Mouse (Mus musculus): Measurements from ENCODE around the gene 1700037H04Rik. TPM values are rescaled to one million over a fixed set of nuclear protein-coding genes. Genes with fewer than 3 reads are reported as not detected.

1700037H04Rik gene
- polyA plus RNA-seq, 1 experiment from 2014 or later = 119 TPM

GRCm38 (mm10) chr2:131140533-131140905, 19.4 kb downstream of the 1700037H04Rik start:
- Histone ChIP-seq H3K4me3 (no peak overlapping the region), H3K9me3 (no peaks in the 10 kb centered on the region), H3K27me3 (replicated peaks; ENCODE audit: low read depth, poor library complexity, severe bottlenecking) (no peaks in the 10 kb centered on the region), H3K4me1 (peaks cover 36% of the 10 kb centered on the region), H3K27ac (replicated peaks) (0 out of 2 replicates have a peak overlapping the region, but pooled peaks have one; percentile 55), H3K36me3 (replicated peaks) (peaks cover 93% of the 10 kb centered on the region)
- WGBS = 72% methylated on average over 5 of the region's 5 CpGs
- DNase-seq (ENCODE audit: low spot score) = no peak

GRCm38 (mm10) chr2:131139886-131140532, 19.9 kb downstream of the 1700037H04Rik start:
- WGBS = 57% methylated on average over 5 of the region's 5 CpGs
- H3K27me3 ChIP-seq (replicated peaks; ENCODE audit: low read depth, poor library complexity, severe bottlenecking) = no peaks in the 10 kb centered on the region
- peaks cover 42% of the 10 kb centered on the region for H3K4me1 ChIP-seq
- H3K9me3 ChIP-seq = no peaks in the 10 kb centered on the region
- 0 out of 2 replicates have a peak overlapping the region, but pooled peaks have one; percentile 55 for H3K27ac ChIP-seq (replicated peaks)
- DNase-seq (ENCODE audit: low spot score) = no peak
- H3K4me3 ChIP-seq = no peak overlapping the region
- peaks cover 93% of the 10 kb centered on the region for H3K36me3 ChIP-seq (replicated peaks)

DNA sequence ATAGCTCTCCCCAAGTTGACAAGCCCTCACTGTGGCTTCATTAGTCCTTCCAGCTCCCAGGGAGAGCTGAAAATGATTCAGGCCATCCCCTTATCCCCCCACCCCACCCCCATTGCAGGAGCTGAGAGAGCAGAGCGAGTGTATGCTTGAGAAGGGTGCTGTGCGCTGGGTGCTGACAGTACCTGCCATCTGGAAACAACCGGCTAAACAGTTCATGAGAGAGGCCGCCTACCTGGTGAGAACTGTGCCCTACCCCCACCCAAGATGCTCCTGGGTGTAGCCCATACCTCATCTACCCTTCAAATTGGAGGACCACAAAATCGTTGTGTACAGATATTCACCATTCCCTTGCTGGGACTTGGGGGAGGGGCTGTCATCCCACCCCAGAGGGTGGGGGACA, 20.6 kb downstream of the 1700037H04Rik start:
- WGBS = 87% methylated on average over 5 of the region's 5 CpGs
- no peaks in the 10 kb centered on the region for H3K27me3 ChIP-seq (replicated peaks; ENCODE audit: low read depth, poor library complexity, severe bottlenecking)
- no peaks in the 10 kb centered on the region for H3K9me3 ChIP-seq
- peaks cover 49% of the 10 kb centered on the region for H3K4me1 ChIP-seq
- no peak overlapping the region for H3K4me3 ChIP-seq
- H3K36me3 ChIP-seq (replicated peaks) = peaks cover 93% of the 10 kb centered on the region
- no peak overlapping the region for H3K27ac ChIP-seq (replicated peaks)
- no peak for DNase-seq (ENCODE audit: low spot score)

- peaks cover 54% of the 10 kb centered on the region for H3K4me1 ChIP-seq
- no peak for DNase-seq (ENCODE audit: low spot score)
- H3K36me3 ChIP-seq (replicated peaks) = peaks cover 93% of the 10 kb centered on the region
- no peaks in the 10 kb centered on the region for H3K27me3 ChIP-seq (replicated peaks; ENCODE audit: low read depth, poor library complexity, severe bottlenecking)
- no peaks in the 10 kb centered on the region for H3K9me3 ChIP-seq
- H3K4me3 ChIP-seq = no peak overlapping the region
- WGBS = 91% methylated on average over 7 of the region's 7 CpGs
- H3K27ac ChIP-seq (replicated peaks) = no peak overlapping the region
Observed at GRCm38 (mm10) chr2:131138760-131139159, 21.1 kb downstream of the 1700037H04Rik start.

GRCm38 (mm10) chr2:131138296-131138695, 21.6 kb downstream of the 1700037H04Rik start:
- Histone ChIP-seq H3K4me1 (peaks cover 54% of the 10 kb centered on the region), H3K36me3 (replicated peaks) (peaks cover 88% of the 10 kb centered on the region), H3K4me3 (no peak overlapping the region), H3K27ac (replicated peaks) (no peak overlapping the region), H3K27me3 (replicated peaks; ENCODE audit: low read depth, poor library complexity, severe bottlenecking) (no peaks in the 10 kb centered on the region), H3K9me3 (no peaks in the 10 kb centered on the region)
- no peak for DNase-seq (ENCODE audit: low spot score)
- 76% methylated on average over 4 of the region's 4 CpGs for WGBS

DNA sequence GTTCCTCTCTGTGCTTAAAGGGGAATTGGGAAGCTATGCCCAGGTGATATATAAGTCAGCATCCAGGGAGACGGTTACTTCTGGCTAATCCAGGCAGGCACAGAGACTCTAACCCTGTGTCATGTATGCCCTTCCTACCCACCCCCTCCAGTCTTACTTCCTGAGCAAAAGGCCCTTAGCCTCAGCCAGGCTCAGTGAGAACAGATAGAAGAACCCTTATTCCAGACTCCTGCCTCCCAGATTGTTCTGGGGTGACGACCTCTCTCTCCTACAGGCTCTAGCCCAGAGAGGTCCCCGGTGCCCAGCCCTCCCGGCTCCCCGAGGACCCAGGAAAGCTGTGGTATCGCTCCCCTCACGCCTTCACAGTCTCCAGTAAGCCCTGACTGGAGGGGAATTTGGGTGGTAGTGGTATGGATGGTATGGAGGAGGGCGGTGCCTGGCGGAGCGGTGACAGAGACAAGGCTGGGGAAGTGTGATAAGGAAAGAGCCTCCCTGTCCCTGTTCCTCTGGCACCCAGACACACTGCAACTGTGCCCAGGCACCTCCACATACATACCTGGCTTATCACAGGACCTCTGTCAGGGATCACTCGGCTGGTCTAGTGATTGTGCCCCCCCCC, 24.3 kb downstream of the 1700037H04Rik start:
- Histone ChIP-seq H3K4me3 (no peak overlapping the region), H3K9me3 (no peaks in the 10 kb centered on the region), H3K36me3 (replicated peaks) (peaks cover 71% of the 10 kb centered on the region), H3K27ac (replicated peaks) (peak overlapping the region; percentile 61), H3K4me1 (peaks cover 39% of the 10 kb centered on the region), H3K27me3 (replicated peaks; ENCODE audit: low read depth, poor library complexity, severe bottlenecking) (no peaks in the 10 kb centered on the region)
- WGBS = 72% methylated on average over 11 of the region's 11 CpGs
- no peak for DNase-seq (ENCODE audit: low spot score)

DNA sequence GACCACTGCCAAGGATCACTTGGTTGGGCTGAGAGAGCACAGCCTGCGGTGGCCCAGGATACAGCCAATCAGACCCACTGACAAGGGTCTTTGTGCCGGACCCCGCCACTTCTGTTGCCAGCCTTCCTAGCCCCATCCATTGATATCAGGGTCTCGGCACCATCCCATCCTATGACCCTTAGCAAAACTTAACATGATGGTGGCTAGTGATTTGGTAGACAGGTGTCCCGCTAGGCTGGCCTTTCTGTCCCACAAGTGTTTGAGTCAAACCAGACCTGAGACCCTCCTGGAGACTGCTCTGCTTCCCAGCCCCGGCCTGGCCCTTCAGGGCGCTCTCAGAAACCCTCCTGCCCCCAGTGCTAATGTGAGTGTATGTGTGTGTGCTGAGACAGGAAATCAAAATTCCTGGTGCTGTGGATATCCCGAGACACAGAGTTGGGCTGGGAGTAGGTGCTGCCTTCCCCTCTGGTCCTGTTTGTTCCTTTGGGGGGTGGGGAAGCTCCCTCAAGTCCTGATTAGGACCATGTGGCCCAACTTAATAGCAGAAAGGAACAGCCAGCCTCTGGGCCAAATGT, 25.0 kb downstream of the 1700037H04Rik start:
- Histone ChIP-seq H3K4me3 (no peak overlapping the region), H3K27me3 (replicated peaks; ENCODE audit: low read depth, poor library complexity, severe bottlenecking) (no peaks in the 10 kb centered on the region), H3K27ac (replicated peaks) (peak overlapping the region; percentile 61), H3K9me3 (no peaks in the 10 kb centered on the region), H3K4me1 (peaks cover 36% of the 10 kb centered on the region), H3K36me3 (replicated peaks) (peaks cover 66% of the 10 kb centered on the region)
- WGBS = 77% methylated on average over 8 of the region's 8 CpGs
- peak; percentile 8 for DNase-seq (ENCODE audit: low spot score)

DNA sequence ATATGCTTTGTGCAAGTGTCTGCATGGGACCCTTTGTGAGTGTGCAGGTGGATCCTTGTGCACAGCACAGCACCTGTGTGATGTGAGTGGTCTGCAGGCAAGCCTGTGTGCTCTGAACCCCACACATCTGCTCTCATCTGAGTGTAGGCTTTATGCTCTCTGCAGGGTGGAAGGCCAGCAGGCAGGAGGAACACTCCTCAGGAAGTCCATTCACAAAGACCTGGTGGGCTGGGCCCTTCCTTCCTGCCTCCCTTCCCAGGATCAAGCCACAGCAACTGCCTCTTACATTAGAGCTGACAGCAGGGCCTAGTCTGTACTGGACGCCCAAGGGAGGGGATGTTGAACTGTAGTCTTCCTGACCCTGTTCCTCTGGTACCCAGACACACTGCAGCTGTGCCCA, 25.5 kb downstream of the 1700037H04Rik start:
- H3K4me1 ChIP-seq = peaks cover 36% of the 10 kb centered on the region
- WGBS = 58% methylated on average over 1 of the region's 1 CpGs
- no peaks in the 10 kb centered on the region for H3K27me3 ChIP-seq (replicated peaks; ENCODE audit: low read depth, poor library complexity, severe bottlenecking)
- no peak for DNase-seq (ENCODE audit: low spot score)
- H3K9me3 ChIP-seq = no peaks in the 10 kb centered on the region
- peak overlapping the region; percentile 61 for H3K27ac ChIP-seq (replicated peaks)
- H3K36me3 ChIP-seq (replicated peaks) = peaks cover 60% of the 10 kb centered on the region
- H3K4me3 ChIP-seq = no peak overlapping the region

- no peaks in the 10 kb centered on the region for H3K9me3 ChIP-seq
- no peaks in the 10 kb centered on the region for H3K27me3 ChIP-seq (replicated peaks; ENCODE audit: low read depth, poor library complexity, severe bottlenecking)
- peaks cover 47% of the 10 kb centered on the region for H3K36me3 ChIP-seq (replicated peaks)
- 0 out of 2 replicates have a peak within 1 kb of the TSS, but pooled peaks have one; percentile 61 for H3K27ac ChIP-seq (replicated peaks)
- DNase-seq (ENCODE audit: low spot score) = no peak
- H3K4me3 ChIP-seq = no peak within 1 kb of the TSS
- peaks cover 37% of the 10 kb centered on the region for H3K4me1 ChIP-seq
- 85% methylated on average over 9 of the region's 9 CpGs for WGBS
Observed at GRCm38 (mm10) chr2:131132930-131133547, 26.8 kb downstream of the 1700037H04Rik start, which contains the start of gene Gm11037. Gene Gm11037, plus strand, starts transcription at chr2:131133497.

- Histone ChIP-seq H3K4me1 (peaks cover 45% of the 10 kb centered on the region), H3K27me3 (replicated peaks; ENCODE audit: low read depth, poor library complexity, severe bottlenecking) (no peaks in the 10 kb centered on the region), H3K4me3 (no peak overlapping the region), H3K36me3 (replicated peaks) (peaks cover 41% of the 10 kb centered on the region), H3K9me3 (no peaks in the 10 kb centered on the region), H3K27ac (replicated peaks) (no peak overlapping the region)
- 86% methylated on average over 10 of the region's 10 CpGs for WGBS
- DNase-seq (ENCODE audit: low spot score) = no peak
Observed at GRCm38 (mm10) chr2:131132111-131132888, 27.6 kb downstream of the 1700037H04Rik start.

- WGBS = 87% methylated on average over 2 of the region's 2 CpGs
- no peak overlapping the region for H3K27ac ChIP-seq (replicated peaks)
- H3K36me3 ChIP-seq (replicated peaks) = peaks cover 29% of the 10 kb centered on the region
- no peaks in the 10 kb centered on the region for H3K9me3 ChIP-seq
- no peak for DNase-seq (ENCODE audit: low spot score)
- H3K4me3 ChIP-seq = no peak overlapping the region
- peaks cover 7% of the 10 kb centered on the region; the same call in 1 of the 2 replicates for H3K27me3 ChIP-seq (replicated peaks; ENCODE audit: low read depth, poor library complexity, severe bottlenecking)
- peaks cover 52% of the 10 kb centered on the region for H3K4me1 ChIP-seq
Observed at GRCm38 (mm10) chr2:131130849-131131248, 29.0 kb downstream of the 1700037H04Rik start.

DNA sequence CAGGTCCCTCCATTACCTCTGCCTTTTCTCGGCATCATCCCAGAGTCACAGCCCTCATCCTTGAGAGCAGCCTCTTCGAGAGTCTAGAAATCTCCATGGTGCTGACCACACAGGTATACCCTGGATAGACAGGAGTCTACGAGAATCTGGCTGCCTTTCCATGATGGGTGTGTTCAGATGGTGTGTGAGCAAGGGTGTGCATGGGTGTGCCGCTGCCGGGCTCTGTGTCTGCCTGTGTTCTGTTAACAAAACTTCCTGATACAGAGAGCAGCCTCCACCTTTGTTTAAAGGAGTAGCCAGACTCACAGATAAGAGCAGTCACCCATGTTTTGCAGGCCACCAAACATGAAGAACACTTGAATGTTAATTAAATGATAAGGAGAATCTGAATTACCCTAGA, 30.0 kb downstream of the 1700037H04Rik start:
- Histone ChIP-seq H3K27ac (replicated peaks) (no peak overlapping the region), H3K27me3 (replicated peaks; ENCODE audit: low read depth, poor library complexity, severe bottlenecking) (peaks cover 17% of the 10 kb centered on the region), H3K9me3 (no peaks in the 10 kb centered on the region), H3K4me3 (no peak overlapping the region), H3K36me3 (replicated peaks) (peaks cover 20% of the 10 kb centered on the region), H3K4me1 (peaks cover 46% of the 10 kb centered on the region)
- DNase-seq (ENCODE audit: low spot score) = no peak
- 87% methylated on average over 5 of the region's 5 CpGs for WGBS
